Mouse (Mus musculus) G1E (cell line): ENCODE data around the gene Urb1.

ENCODE experiments used
- CTCF ChIP-seq: IDR thresholded peaks from 2 replicates; pipeline ENCODE4 v1.5.1; 2012; ENCODE audit warnings: low read depth, low read length, inconsistent platforms, mixed read lengths
- GATA1 ChIP-seq: IDR thresholded peaks from 2 replicates; pipeline ENCODE4 v1.6.1; 2012; ENCODE audit warnings: borderline replicate concordance, low read length, inconsistent platforms, mixed read lengths
- TAL1 ChIP-seq: conservative IDR thresholded peaks from 2 replicates; pipeline ENCODE4 v1.6.1; 2012; ENCODE audit warnings: low read depth, low read length, inconsistent platforms, mixed read lengths

DNA sequence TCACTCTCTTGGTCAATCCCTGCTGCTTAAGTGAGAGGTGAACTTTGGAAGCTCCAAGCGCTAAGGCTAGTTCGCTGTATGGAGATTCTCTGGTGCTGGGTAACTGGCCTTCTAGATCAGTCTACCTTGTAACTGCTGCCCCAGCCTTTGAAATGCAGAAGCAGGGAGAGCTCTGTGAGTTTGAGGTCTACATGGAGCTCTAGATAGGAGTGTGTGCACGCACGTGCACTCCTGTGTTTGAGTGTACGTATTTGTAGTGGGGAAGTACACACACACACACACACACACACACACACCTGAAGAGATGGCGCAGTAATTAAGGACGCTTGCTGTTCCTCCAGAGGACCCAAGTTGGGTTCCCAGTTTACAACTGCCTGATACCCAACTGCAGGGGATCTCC, 62.0 kb downstream of the Urb1 start:
- TF ChIP-seq CTCF (no peak), GATA1 (no peak), TAL1 (no peak)
